26 mouse cellular contexts compared by ENCODE assay signal in genomic region chr17:78614481-78614880, GRCm38 (mm10).
"Had no signal": no experiment of that assay in that cellular context is flagged by ENCODE, and none has a peak within 500 bp of the region (broad histone marks: within the 10 kb centered on the region; RNA-seq: fewer than 3 reads in every experiment).

No protein-coding gene starts in this region.

- H3K36me3 ChIP-seq: heart, embryonic 13.5 days; heart, embryonic 15.5 days; hindbrain, embryonic 10.5 days; hindbrain, embryonic 12.5 days; intestine, embryonic 15.5 days; limb, embryonic 10.5 days; limb, embryonic 12.5 days; liver, embryonic 13.5 days had no signal

- H3K4me1 ChIP-seq: heart, embryonic 13.5 days; heart, embryonic 15.5 days; hindbrain, embryonic 10.5 days; hindbrain, embryonic 12.5 days; intestine, embryonic 15.5 days; limb, embryonic 12.5 days; liver, embryonic 13.5 days had no signal

- ATAC-seq: hindbrain, embryonic 16.5 days; inflammation-experienced regulatory T-cells, adult 6 months; intestine, embryonic 15.5 days had no signal

- H3K4me3 ChIP-seq: gastrocnemius, adult 2 months; heart, adult 2 months; heart, embryonic 13.5 days; heart, embryonic 15.5 days; hindbrain, embryonic 10.5 days; hindbrain, embryonic 12.5 days; intestine, embryonic 15.5 days; layer of hippocampus, adult 2 months; left cerebral cortex, adult 2 months; limb, embryonic 10.5 days; limb, embryonic 12.5 days; liver, embryonic 13.5 days had no signal

- DNase-seq: gastrocnemius, adult 2 months; gastrocnemius, postnatal 10 days; gastrocnemius, postnatal 25 days; heart, adult 2 months; heart, postnatal 14 days; heart, postnatal 4 days; kidney, adult 18-20 months; kidney, adult 8-10 months; kidney, postnatal 10 days; kidney, postnatal 25 days; kidney, postnatal 4 days; liver; liver, embryonic 13.5 days had no signal

- H3K4me2 ChIP-seq: heart, embryonic 13.5 days; heart, embryonic 15.5 days; hindbrain, embryonic 12.5 days; hindbrain, embryonic 14.5 days; intestine, embryonic 15.5 days; limb, embryonic 12.5 days; liver, embryonic 11.5 days; liver, embryonic 13.5 days had no signal

- H3K27ac ChIP-seq: gastrocnemius, adult 2 months; heart, adult 2 months; heart, embryonic 13.5 days; heart, embryonic 15.5 days; hindbrain, embryonic 10.5 days; hindbrain, embryonic 12.5 days; hindbrain, embryonic 14.5 days; intestine, embryonic 15.5 days; layer of hippocampus, adult 2 months; left cerebral cortex, adult 2 months; limb, embryonic 10.5 days; limb, embryonic 12.5 days; liver, embryonic 13.5 days had no signal

- H3K27me3 ChIP-seq: heart, embryonic 13.5 days; heart, embryonic 15.5 days; hindbrain, embryonic 12.5 days; intestine, embryonic 15.5 days; limb, embryonic 12.5 days; liver, embryonic 13.5 days had no signal

- H3K9ac ChIP-seq: heart, embryonic 13.5 days; heart, embryonic 15.5 days; hindbrain, embryonic 12.5 days; hindbrain, embryonic 14.5 days; intestine, embryonic 15.5 days; limb, embryonic 12.5 days; liver, embryonic 13.5 days had no signal

- H3K9me3 ChIP-seq: heart, embryonic 13.5 days; heart, embryonic 15.5 days; hindbrain, embryonic 10.5 days; hindbrain, embryonic 12.5 days; intestine, embryonic 15.5 days; limb, embryonic 10.5 days; limb, embryonic 12.5 days; liver, embryonic 13.5 days had no signal
